Mouse (Mus musculus): ENCODE measurements around the gene Ets1.

DNA sequence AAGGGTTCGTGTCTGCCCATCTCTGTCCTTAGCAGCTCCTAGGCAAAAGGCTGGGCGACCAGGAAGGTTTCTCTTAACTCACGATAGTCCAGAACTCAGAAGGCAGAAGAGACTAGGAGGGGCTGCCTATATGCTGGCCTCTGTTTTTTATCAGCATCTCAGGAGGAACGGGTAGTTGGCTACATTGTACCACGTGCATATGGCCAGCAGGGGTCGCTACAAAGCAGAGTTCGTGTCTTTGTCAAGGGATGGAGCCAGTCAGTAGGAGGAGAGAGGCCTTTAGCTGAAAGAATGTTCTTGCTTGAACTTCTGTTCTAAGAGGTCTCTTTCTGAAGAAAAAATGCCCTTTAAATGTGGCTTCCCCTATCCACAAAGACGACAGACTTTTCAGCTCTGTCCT lies 46.1 kb upstream of the Ets1 start:
- peak; percentile 95 for TF ChIP-seq CTCF (IDR thresholded peaks at IDR 0.05; ENCODE audit: low read depth)
- TF ChIP-seq EP300 (IDR thresholded peaks at IDR 0.05; ENCODE audit: low read depth) = no peak
